Mouse (Mus musculus): ENCODE results near the gene Ube2l3. TPM values are rescaled to one million over a fixed set of nuclear protein-coding genes. Genes with fewer than 3 reads are reported as not detected.

Ube2l3 gene
- polyA plus RNA-seq, 2 experiments, result 65.1 to 218 TPM

DNA sequence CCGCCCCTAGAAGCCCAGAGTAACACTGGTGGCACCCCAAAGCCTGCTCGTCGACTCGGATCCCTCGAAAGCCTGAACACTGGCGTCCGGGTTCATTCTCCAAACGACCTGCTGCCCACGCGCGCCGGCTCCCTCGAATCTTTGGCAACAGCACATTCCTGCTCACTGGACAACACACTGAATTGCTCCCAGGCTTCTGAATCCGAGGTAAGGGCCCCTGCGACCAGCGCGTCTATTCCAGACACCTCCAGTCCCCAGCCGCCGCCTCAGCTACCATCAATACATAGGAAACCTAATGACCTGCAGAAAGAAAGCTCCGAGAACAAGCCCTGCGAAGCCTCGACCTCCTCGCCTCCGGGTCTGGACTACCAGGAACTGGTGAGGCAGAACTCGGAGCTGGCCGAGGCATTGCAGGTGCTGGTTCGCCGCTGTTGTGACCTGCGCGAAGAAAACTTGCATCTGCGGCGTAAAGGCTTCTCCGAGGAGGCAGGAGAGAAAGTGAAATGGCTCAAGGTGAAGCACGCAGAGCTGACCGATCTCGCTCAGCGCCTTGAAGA, 7.0 kb upstream of the Ube2l3 start:
- Histone ChIP-seq H3K9me3 (ENCODE audit: control insufficient read depth, low read length) (no peaks in the 10 kb centered on the region), H3K27me3 (ENCODE audit: control insufficient read depth, insufficient read depth, low read length) (peaks cover 13% of the 10 kb centered on the region), H3K4me1 (replicated peaks; ENCODE audit: control insufficient read depth in 2 of 2, insufficient read depth in 2 of 2, low read length in 1 of 2) (peaks cover 3 to 8% of the 10 kb centered on the region in 2 experiments; a peak in 2 of 4 replicates), H3K4me3 (ENCODE audit: insufficient read depth in 1 of 2, low read depth in 2 of 2, low read length in 2 of 2) (peak overlapping the region; percentile 55 to 67), H3K4me2 (ENCODE audit: low read depth) (peak overlapping the region; percentile 91), H3K36me3 (replicated peaks; ENCODE audit: control insufficient read depth, insufficient read depth, low read depth) (no peaks in the 10 kb centered on the region), H3K27ac (no peak overlapping the region), H3K9ac (replicated peaks) (peak overlapping the region; percentile 49)
- TF ChIP-seq EP300 (IDR thresholded peaks at IDR 0.05; ENCODE audit: low read depth) (no peak), CTCF (IDR thresholded peaks at IDR 0.05; ENCODE audit: low read depth) (no peak)
- no peak for DNase-seq (ENCODE audit: low read depth in 3 of 3, low spot score in 3 of 3)
- peak; percentile 45 for ATAC-seq (ENCODE audit: insufficient read depth)
- 2% methylated on average over 37 of the region's 37 CpGs for WGBS (ENCODE audit: insufficient replicate concordance)

DNA sequence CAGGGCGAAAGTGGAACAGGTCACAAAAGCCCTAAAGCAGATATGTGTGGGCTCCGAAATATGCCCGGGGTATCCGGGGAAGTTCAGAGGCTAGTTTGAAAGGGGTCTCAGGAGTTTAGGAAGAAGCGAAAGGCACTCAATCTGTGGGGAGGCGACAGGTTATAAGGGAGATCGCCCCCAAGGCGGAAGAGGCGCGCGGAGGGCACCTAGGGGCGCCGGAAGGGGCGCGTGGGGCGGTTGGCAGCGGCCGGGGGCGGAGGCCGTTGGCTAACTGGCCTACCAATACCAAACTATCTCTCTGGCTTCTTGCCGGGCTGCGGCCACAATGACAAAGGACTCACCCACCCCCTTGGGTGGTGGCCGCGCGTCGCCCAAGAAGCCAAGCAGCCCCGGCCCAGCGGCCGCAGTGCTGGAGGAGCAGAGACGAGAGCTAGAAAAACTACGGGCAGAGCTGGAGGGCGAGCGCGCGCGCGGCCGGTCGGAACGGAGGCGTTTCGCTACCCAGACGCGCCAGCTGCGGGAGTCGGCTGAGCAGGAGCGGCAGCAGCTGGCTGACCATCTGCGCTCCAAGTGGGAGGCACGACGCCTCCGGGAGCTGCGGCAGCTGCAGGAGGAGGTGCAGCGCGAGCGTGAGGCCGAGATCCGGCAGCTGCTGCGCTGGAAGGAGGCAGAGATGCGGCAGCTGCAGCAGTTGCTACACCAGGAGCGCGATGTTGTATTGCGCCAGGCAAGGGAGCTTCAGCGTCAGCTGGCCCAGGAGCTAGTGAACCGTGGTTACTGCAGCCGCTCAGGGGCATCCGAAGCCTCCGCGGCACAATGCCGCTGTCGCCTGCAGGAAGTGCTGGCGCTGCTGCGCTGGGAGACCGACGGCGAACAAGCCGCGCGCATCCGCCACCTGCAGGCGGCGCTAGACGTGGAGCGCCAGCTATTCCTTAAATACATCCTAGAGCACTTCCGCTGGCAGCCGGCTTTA, 6.2 kb upstream of the Ube2l3 start, which contains the start of gene Rimbp3:
Gene Rimbp3 (plus strand): TSS at position 215 of the 973 bp plus-strand sequence.
- ATAC-seq (ENCODE audit: insufficient read depth) (peak; percentile 66), DNase-seq (ENCODE audit: low read depth in 3 of 3, low spot score in 3 of 3) (peak; percentile 61 to 68 (median 66))
- H3K27ac ChIP-seq, result no peak within 1 kb of the TSS
- no peaks in the 10 kb centered on the region for H3K9me3 ChIP-seq (ENCODE audit: control insufficient read depth, low read length)
- peak within 1 kb of the TSS; percentile 91 for H3K4me2 ChIP-seq (ENCODE audit: low read depth)
- no peaks in the 10 kb centered on the region for H3K36me3 ChIP-seq (replicated peaks; ENCODE audit: control insufficient read depth, insufficient read depth, low read depth)
- H3K4me3 ChIP-seq (ENCODE audit: insufficient read depth in 1 of 2, low read depth in 2 of 2, low read length in 2 of 2), result peak within 1 kb of the TSS; percentile 55 to 67
- peak within 1 kb of the TSS; percentile 49 for H3K9ac ChIP-seq (replicated peaks)
- peaks cover 13% of the 10 kb centered on the region for H3K27me3 ChIP-seq (ENCODE audit: control insufficient read depth, insufficient read depth, low read length)
- peaks cover 3 to 8% of the 10 kb centered on the region in 2 experiments; a peak in 2 of 4 replicates for H3K4me1 ChIP-seq (replicated peaks; ENCODE audit: control insufficient read depth in 2 of 2, insufficient read depth in 2 of 2, low read length in 1 of 2)
- TF ChIP-seq CTCF (IDR thresholded peaks at IDR 0.05; ENCODE audit: low read depth), result peak; percentile 91
- no peak for TF ChIP-seq EP300 (IDR thresholded peaks at IDR 0.05; ENCODE audit: low read depth)
- 1% methylated on average over 85 of the region's 85 CpGs for WGBS (ENCODE audit: insufficient replicate concordance)

GRCm38 (mm10) chr16:17204990-17205389, 2.5 kb upstream of the Ube2l3 start:
- Histone ChIP-seq H3K4me3 (ENCODE audit: insufficient read depth in 1 of 2, low read depth in 2 of 2, low read length in 2 of 2) (no peak overlapping the region), H3K4me1 (replicated peaks; ENCODE audit: control insufficient read depth in 2 of 2, insufficient read depth in 2 of 2, low read length in 1 of 2) (peaks cover 10 to 11% of the 10 kb centered on the region in 2 experiments), H3K4me2 (ENCODE audit: low read depth) (no peak overlapping the region), H3K9me3 (ENCODE audit: control insufficient read depth, low read length) (no peaks in the 10 kb centered on the region), H3K27ac (no peak overlapping the region), H3K27me3 (ENCODE audit: control insufficient read depth, insufficient read depth, low read length) (peaks cover 13% of the 10 kb centered on the region), H3K36me3 (replicated peaks; ENCODE audit: control insufficient read depth, insufficient read depth, low read depth) (no peaks in the 10 kb centered on the region), H3K9ac (replicated peaks) (no peak overlapping the region)
- peak; percentile 79 for TF ChIP-seq CTCF (IDR thresholded peaks at IDR 0.05; ENCODE audit: low read depth)
- TF ChIP-seq EP300 (IDR thresholded peaks at IDR 0.05; ENCODE audit: low read depth), result no peak
- 3% methylated on average over 6 of the region's 6 CpGs for WGBS (ENCODE audit: insufficient replicate concordance)
- ATAC-seq (ENCODE audit: insufficient read depth) (no peak), DNase-seq (ENCODE audit: low read depth in 3 of 3, low spot score in 3 of 3) (no peak)

DNA sequence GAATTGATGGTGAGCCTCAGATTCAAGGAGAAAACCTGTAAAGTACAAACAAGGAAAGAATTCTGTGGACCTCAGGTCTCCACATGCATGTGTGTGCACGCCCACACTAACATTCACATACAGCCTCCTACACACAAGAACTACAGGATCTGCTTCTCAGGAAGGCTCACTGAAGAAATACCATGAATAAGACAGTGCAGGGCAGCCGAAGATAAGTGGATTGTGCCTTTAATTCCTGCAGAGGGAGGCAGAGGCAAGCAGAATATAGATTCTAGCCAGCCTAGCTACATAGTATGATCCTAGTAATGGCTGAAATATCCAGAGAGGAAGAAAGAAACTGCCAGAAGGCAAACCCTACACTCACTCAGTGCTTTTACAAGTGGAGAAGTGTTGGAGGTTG, 472 bp downstream of the Ube2l3 start:
- WGBS (ENCODE audit: insufficient replicate concordance), result 50% methylated on average over 2 of the region's 2 CpGs
- no peak overlapping the region for H3K4me2 ChIP-seq (ENCODE audit: low read depth)
- DNase-seq (ENCODE audit: low read depth in 3 of 3, low spot score in 3 of 3) (no peak), ATAC-seq (ENCODE audit: insufficient read depth) (no peak)
- H3K4me1 ChIP-seq (replicated peaks; ENCODE audit: control insufficient read depth in 2 of 2, insufficient read depth in 2 of 2, low read length in 1 of 2), result peaks cover 11 to 15% of the 10 kb centered on the region in 2 experiments
- no peak overlapping the region; a peak in 1 of 4 replicates for H3K4me3 ChIP-seq (ENCODE audit: insufficient read depth in 1 of 2, low read depth in 2 of 2, low read length in 2 of 2)
- no peaks in the 10 kb centered on the region for H3K36me3 ChIP-seq (replicated peaks; ENCODE audit: control insufficient read depth, insufficient read depth, low read depth)
- H3K27me3 ChIP-seq (ENCODE audit: control insufficient read depth, insufficient read depth, low read length), result no peaks in the 10 kb centered on the region
- no peak overlapping the region for H3K9ac ChIP-seq (replicated peaks)
- TF ChIP-seq EP300 (IDR thresholded peaks at IDR 0.05; ENCODE audit: low read depth), result no peak
- TF ChIP-seq CTCF (IDR thresholded peaks at IDR 0.05; ENCODE audit: low read depth), result peak; percentile 25; the same call in 1 of the 2 replicates
- H3K9me3 ChIP-seq (ENCODE audit: control insufficient read depth, low read length), result no peaks in the 10 kb centered on the region
- peak overlapping the region; percentile 22; the same call in 1 of the 2 replicates for H3K27ac ChIP-seq

Measured in liver, embryonic 14.5 days (tissue).